Mouse (Mus musculus): Measurements from ENCODE around the gene Ralgapa1.
"Not testable (repeated sequence)": the region's sequence is repeated elsewhere in the genome, so short reads cannot be mapped to it uniquely, and the experiment has no call there.

The Ralgapa1 gene

DNA sequence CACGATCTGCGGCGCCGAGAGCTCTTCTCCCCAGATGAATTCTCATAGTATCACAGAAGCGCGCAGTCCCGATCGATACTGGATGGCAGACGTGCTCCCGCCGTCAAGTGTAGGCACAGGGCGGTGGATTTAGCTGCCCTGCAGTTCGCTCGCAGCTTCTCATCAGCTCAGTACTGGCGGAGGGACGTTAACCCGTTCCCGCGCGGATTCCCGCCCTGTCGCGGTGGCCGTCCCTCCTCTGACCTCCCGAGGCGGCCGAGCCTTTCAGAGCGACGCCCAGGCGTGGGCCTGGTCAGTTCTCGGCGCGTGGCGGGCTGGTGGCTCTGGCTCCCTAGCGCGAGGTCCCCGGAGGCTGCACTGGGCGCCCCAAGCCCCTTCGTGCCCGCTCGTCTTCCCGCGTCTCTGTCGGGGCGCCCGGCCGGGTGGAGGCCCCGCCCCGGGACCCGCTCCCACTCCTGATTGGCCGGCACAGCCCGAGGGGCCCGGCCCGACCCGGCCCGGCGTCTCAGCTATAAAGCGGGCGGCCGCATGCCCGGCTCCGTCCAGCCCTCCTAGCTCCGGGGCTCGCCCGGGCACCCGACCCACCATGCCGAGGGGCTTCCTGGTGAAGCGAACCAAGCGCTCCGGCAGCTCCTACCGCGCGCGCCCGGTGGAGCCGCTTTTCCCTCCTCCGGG lies 221.9 kb downstream of the Ralgapa1 start, which contains the start of gene Insm2:
Gene Insm2, plus strand, starts transcription at position 541 of the 675 bp plus-strand sequence.
- peak; percentile 17 for DNase-seq (ENCODE audit: low spot score)

DNA sequence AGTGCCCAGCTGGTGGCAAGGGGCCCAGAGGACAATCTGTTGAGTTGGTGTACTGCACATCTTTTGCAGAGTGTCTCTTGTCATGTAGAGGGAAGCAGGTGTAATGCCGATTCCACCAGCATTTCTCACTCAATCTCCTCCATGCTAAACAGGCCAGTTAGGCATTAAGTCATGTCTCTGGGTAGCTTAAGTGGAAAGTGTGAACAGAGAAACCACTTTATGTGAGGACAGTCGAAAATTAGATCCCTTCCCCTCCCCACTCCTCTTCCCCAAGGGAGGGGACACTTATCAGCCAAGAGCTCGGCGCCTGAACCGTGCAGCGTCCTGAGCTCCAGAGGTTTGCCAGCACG lies 222.5 kb downstream of the Ralgapa1 start:
- no peak for DNase-seq (ENCODE audit: low spot score)

DNA sequence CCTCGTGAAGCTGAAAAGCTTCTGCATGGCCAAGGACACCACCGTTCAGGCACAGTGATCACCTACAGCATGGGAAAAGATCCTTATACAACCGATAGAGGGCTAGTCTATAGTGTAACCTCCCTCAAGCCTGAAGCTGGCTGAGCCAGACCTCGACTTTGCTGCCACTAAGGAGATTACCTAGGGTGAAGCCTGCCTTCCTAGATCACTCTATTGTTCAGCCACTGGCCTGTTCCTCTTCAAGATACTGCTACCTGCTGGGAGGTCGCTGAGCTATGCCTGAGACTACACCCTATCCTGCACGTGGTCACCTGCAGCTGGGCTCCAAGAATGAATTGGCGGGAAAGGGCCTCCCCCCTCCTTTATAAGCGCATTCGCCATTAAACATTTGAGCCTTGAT lies 234.0 kb downstream of the Ralgapa1 start:
- DNase-seq (ENCODE audit: low spot score) = not testable (repeated sequence)

DNA sequence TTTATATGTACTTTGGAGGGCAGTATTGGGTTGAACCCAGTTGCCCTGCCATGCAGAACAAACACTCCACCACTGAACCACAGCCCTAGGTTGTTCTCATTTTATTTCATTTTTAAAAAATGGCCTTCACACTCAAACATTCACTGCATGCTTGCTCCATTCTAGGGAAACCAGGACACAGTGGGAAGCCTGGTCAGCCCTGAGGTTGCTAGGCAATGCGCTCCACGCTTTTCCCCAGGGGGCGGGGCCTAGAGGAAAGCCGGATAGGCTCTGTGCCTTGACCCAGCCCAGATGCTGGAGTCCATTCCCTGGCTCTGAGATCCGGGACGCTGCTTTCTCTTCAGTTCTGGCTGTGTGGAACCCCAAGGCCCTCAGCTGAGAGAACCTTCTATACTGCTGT lies 247.2 kb downstream of the Ralgapa1 start:
- peak; percentile 64 for DNase-seq (ENCODE audit: low spot score)

DNA sequence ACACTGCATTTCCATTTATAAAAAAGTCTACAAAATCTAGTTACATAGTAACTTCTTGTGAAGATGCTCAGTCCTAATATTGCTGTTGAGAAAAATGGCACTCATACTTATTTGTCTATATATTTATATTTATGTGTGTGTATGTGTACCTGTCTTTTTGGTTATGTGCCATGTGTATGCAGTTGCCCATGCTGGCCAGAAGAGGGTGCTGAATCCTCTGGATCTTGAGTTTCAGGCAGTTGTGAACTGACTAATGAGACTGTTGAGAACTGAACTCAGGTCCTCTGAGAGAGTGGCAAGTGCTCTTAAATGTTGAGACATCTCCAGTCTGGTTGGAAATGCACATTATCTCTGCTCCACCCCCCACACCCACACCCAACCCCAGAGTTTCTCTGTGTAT lies 247.9 kb downstream of the Ralgapa1 start:
- no peak for DNase-seq (ENCODE audit: low spot score)

DNA sequence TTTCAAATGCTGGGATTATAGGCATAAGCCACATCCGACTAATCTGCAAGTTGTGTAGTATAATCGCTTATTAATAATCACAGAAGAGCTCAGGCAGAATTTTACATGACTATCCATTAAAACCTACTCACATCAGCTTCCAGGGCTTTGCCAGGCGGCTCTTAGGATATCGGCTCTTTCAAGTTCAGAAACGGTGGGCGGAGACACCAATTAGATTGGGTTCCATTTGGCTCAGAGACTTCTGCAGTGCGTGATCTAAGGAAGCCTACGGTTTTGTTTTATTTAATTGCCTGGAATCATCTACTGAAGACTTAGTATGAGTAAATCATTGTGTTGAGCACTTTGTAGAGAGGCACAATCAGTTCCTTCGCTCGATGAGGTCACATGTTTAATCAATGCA lies 249.3 kb downstream of the Ralgapa1 start:
- no peak for DNase-seq (ENCODE audit: low spot score)

DNA sequence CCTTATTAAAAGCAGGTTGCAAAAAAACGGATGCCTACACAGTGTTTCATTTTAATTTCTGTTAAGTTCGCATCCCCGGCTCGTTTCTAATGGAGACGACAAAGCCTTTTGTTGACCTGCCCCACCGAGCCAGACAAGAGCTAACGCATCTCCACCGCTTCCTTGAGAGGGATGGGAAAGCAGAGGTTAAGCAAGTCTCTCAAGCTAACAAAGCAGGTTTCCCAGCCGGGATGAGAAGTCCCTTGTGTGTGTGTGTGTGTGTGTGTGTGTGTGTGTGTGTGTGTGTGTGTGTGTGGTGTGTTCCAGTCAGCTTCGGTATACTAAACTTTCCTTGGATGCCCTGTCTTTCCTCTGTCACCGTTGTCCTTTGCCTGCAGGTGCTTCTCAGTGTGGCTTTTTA lies 249.8 kb downstream of the Ralgapa1 start:
- no peak for DNase-seq (ENCODE audit: low spot score)

DNA sequence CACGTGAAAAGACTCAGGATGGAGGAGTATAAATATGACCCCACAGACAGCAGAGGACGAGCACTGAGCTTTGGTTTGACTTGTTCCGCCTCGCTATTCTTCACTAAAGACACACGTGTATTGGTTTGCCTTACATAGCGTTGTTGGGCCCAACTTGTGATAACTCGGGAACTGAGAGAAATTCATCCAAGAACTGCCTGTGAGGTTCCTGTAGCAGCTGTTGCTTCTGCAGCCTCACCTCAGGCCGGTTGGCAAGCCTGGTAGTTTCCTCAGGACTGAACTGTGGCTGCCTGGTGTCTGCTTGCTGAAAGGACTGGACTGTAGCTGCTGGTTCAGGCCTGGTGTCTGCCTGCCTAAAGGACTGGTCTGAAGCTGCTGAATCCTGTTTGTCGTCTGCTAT lies 250.3 kb downstream of the Ralgapa1 start:
- DNase-seq (ENCODE audit: low spot score) = no peak

DNA sequence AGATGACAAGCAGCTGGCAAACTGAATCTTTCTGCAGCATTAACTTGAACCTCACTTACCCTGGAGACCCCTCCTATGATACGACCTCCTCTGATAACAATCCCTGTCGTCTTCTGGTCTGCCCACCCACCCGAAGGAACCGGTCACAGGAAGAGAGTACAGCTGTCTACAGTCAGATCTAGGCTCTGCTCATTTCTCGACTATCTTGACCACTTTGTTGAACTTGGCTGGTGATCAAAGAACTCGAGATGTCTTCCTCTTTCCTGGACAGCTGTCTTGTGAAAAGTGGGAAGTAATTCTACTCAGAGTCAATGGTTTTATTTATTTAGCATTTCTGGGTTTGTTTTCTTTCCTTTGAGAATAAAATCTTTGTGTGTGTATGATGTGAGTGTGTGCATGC lies 251.3 kb downstream of the Ralgapa1 start:
- DNase-seq (ENCODE audit: low spot score) = no peak

DNA sequence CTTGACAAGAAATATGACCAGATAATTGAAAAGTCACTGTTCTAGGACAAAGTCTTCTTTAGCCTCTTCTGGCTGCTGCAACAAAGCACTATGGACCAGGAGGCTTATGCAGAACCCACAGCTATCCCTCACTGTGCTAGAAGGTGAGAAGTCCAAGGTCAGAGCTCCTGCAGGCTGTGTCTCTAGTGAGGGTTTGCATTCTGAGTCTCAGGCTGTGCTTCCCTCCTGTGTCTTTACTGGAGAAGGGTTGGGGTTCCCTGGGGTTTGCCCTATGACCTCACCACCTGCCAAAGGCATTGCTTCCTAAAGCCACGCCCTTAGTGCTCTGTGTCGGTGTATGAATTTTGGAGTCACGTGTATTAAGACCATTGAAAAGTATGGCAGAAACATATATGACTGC lies 252.5 kb downstream of the Ralgapa1 start:
- no peak for DNase-seq (ENCODE audit: low spot score)

DNA sequence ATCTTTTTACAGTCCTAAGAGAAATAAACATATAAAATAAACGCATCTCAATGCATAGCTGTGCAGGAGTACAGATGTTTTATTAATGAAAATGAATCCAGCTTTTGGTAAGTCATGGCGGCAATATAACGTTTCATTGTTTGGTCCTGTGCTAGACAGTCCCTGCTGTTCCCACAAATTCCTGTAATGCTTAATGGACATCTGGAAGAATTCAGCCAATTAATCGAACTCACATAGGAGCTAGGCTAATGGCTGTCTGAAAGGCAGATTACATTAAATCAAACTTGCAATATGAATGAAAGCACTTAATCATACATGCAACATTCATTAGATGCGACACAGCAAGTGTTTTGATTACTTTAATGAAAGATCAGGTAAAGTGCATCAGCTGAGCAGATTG lies 254.1 kb downstream of the Ralgapa1 start:
- no peak for DNase-seq (ENCODE audit: low spot score)

DNA sequence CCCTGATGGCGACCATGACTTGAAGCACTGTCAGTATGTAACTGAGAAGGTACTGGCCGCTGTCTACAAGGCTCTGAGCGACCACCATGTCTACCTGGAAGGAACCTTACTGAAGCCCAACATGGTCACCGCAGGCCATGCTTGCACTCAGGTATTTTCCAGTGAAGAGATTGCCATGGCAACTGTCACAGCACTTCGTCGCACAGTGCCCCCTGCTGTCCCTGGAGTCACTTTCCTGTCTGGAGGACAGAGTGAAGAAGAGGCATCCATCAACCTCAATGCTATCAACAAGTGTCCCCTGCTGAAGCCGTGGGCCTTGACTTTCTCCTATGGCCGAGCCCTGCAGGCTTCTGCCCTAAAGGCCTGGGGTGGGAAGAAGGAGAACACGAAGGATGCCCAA lies 255.1 kb downstream of the Ralgapa1 start:
- DNase-seq (ENCODE audit: low spot score) = no peak

DNA sequence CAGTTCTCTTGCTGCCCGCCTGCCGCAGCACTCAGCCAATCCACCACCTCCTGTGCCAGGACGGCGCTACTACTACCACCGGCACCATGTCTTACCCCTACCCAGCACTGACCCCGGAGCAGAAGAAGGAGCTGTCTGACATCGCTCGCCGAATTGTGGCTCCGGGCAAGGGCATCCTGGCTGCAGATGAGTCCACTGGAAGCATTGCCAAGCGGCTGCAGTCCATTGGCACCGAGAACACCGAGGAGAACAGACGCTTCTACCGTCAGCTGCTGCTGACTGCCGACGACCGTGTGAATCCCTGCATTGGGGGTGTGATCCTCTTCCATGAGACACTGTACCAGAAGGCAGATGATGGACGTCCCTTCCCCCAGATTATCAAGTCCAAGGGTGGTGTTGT lies 255.8 kb downstream of the Ralgapa1 start, which contains the start of gene Aldoart2:
Gene Aldoart2, plus strand, starts transcription at position 34 of the 400 bp plus-strand sequence.
- no peak for DNase-seq (ENCODE audit: low spot score)

DNA sequence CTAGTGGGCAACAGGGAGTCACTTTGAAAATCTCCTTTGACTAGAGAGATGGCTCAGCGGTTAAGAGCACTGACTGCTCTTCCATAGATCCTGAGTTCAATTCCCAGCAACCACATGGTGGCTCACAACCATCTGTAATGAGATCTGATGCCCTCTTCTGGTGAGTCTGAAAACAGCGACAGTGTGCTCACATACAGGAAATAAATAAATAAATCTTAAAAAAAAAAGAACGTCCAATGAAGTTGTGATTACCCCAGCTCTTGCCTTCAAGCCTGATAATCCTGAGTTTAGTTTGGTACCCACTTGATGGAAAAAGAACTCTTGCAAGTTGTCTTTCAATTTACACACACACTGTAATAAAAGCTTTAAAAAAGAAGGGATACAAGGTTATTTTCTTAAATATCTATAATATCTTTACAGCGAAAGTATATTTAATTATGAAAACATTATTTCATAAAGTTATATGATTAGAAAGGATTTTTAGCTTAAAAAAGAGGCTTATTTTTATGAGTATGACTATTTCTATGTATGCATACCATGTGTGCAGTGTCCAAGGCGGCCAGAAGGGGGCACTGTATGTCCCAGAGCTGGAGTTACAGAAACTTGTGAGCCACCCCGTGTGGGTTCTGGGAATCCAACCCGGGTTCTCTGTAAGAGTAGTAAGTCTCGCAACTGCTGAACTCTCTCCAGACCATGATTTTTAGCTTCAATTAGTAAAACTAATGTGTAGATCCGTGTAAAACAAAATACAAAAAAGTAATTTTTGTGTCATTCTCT lies 256.6 kb downstream of the Ralgapa1 start:
- DNase-seq (ENCODE audit: low spot score) = no peak

DNA sequence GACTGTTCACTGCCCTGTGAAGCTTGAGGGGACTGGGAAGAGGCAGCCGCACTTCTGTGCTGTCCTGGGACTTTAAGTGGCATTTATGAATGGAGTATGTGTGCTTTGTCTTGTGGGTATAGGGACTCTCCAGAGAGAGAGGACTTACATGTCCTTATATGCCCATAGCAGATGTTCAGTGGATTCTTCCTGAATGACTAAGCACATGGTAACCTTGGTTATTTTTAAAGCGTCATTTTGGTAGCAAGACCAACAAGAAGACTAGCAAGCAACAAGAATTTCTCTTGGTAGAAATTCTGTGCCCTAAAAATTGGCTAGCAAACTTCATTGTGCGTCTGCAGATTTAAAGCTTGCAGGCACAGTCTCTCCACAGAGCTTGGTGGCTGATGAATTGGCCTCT lies 257.2 kb downstream of the Ralgapa1 start:
- no peak for DNase-seq (ENCODE audit: low spot score)

DNA sequence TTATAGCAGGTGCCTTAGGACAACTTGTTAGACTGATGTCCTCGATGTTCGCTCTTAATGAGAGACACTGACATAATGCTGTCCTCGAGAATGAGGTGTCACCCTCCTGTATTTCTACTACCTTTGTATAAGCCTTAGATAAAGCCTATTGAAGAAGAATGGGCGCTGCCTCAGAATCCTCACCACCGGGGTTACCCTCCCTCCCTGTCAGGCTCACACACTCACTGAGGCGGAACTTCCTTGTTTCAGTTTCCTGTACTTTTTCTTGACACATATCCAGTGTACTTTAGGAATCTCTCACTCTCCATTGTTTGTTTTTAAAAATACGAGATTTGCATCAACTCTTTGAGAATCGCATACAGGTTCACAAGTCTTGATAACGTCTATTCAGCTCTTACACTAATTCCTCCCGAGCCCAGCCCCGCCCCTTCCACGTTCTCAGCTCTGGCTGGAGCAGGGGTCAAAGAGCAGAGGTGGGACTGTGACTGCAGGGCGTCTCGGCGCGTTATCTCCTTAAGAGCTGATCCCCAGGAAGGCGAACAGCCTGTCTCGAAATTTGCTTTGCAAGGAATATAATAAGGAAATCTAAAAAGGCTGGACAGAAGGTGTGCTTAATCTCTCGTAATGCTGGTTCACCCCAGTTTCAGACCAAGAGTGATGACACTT lies 260.8 kb downstream of the Ralgapa1 start:
- peak; percentile 53 for DNase-seq (ENCODE audit: low spot score)

DNA sequence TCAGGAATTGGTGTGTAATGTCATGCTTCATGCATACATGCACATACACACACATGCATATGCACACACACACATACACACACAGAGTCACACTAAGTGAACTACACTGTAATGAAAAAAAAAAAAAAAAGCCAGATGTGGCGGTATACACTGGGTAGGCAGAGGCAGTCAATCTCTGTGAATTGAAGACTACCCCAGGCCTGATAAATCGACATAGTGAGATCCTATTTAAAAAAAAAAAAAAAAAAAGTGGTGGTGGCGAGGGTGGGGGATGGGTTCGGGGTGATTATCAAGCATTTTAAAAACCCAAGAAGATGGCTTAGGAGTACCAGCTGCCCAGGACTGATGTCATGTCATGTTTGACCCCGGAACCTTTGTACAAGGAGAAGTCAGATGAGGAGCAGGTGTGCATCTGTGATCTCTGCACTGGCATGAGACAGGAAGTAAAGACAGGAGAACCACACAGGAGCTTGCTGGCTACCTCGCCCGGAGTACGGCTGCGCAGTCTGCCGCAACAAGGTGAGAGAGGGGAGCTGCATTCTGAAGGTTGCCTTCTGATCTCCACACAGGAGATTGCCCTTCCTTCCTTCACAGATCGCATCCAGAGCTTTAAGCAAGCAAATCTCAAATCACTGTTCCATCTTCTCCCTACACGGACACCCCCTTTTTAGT lies 261.6 kb downstream of the Ralgapa1 start:
- no peak for DNase-seq (ENCODE audit: low spot score)

DNA sequence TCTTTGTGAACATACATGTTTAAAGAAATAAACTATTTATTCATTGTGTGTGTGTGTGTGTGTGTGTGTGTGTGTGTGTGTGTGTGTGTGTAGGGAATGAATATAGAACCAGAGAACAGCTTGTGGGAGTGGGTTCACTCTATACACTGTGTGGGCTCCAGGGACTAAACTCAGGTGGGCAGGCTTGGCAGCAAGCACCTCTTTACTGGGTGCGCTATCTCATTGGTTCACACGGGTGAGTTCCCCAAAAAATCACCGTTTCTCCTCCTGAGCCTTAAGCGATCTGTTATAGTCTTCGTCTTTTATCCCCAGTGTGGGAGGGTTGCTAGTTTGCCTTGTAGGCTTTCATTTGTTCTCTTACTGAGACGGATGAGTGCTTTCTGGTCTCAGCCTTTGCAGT lies 263.1 kb downstream of the Ralgapa1 start:
- DNase-seq (ENCODE audit: low spot score) = no peak

DNA sequence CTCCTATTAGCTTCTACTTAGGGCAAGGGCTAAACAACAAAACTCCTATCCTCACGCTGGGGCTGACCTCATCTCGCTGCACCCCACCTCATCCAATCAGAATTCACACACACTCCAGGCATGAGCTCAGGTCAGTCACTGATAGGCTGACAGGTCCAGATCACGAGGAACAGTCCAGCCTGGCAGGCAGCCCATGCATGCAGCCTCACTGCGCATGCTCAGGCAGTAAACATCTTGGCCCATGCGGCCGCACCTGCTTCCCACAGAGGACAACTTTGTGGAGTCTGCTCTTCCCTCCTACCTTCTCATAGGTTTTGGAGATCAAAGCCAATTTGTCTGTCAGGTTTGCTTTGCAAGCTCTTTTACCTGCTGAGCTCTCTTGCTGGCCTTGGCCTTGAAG lies 266.1 kb downstream of the Ralgapa1 start:
- not testable (repeated sequence) for DNase-seq (ENCODE audit: low spot score)

All from embryo, embryonic 10 days (tissue).